Mouse (Mus musculus) colon, adult 2 months (tissue): Measurements from ENCODE around the gene Zfp444. TPM values are rescaled to one million over a fixed set of nuclear protein-coding genes. Genes with fewer than 3 reads are reported as not detected.

Experiments
- polyA plus RNA-seq: library from polyadenylated mRNA; depleted of rRNA; stranded (reverse); fragments of >200 nt; gene quantifications from 2 replicates; pipeline ENCODE4 v1.2.3, GENCODE M21; 2012; rRNA removed

Zfp444 gene
- 44.4 and 57.7 TPM in 2 replicates for polyA plus RNA-seq

DNA sequence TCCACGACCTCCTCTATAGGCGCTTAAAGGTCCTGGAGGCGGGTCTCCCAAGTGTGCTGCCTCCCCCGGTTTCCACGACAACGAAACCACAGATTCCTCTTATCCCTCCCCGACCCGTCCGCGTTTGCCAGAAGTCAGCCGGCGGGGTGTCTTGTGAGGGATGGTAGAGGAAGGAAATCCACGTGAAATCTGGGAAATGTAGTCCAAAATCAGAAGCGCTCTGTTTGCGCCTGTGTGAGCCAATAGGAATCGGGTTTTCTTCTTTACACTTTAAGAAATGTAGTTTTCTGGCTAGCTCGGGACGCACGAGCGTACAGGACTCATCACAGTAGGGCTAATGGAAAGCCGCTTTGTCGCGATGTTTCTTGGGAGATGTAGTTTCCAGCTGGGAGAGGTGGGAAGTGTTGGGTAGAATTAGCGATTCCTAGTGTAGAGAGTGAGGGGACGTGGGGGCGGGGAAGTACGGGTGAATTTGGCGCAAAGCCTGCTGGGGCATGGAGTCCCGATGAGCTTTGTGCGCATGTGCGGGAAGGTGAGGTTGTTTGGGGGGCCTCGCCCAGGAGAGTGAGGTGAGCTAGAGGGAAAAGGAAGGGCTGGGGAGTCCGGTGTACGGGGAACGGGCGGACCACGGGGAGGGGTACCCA, at the start of gene Zfp444:
TSS of gene Zfp444 (plus strand) at position 221 of the 644 bp plus-strand sequence.

GRCm38 (mm10) chr7:6155901-6156411, 16.1 kb upstream of the Zfp444 start, which contains the start of gene Zfp787:
Gene Zfp787, minus strand, starts transcription at chr7:6155997.

DNA sequence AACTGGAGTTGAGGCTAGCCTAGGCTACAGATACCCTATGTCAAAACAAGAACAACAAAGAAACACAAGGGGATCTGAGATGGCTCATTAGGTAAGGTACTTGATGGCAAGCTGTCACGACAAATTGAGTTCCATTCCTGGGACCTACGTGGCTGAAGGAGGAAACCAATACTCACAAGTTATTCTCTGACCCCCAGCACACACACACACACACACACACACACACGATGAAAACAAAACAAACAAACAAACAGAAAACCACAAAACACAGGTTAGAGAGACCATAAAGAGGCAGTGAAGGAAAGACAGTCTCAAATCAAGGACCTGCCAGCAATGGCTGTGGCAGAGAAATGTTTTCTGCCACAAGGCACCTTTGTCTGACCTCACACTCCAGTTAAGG, 24.8 kb downstream of the Zfp444 start, which contains the start of gene Galp:
TSS of gene Galp (plus strand) at position 301 of the 400 bp plus-strand sequence.

DNA sequence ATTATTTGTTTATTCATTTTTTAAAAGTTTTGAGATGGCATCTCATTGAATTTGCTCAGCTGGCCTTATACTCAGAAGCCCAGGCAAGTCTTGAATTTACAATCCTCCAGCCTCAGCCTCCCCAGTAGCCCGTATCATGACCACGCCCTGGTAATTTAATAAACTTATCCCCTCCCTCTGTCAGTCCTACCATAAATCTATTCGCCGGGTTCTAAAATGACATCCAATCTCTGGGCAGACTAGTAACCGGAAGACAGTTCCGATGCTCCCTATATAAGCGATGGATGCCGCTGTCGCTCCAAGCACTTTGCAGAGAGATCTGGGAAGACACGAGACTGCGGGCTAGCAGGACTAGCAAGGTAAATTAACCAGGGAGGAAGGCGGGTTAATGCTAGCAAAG, 50.0 kb downstream of the Zfp444 start, which contains the start of gene Zscan5b:
TSS of gene Zscan5b (plus strand) at position 301 of the 400 bp plus-strand sequence.

Other genes with a start within 250 kb of the Zfp444 start
- gene Vmn1r65, start 161.2 kb upstream of the Zfp444 start, polyA plus RNA-seq, result not detected in 2 replicates
- not detected in 2 replicates for gene Nlrp4c, start 127.1 kb upstream of the Zfp444 start, polyA plus RNA-seq
- 78.0 and 78.7 TPM in 2 replicates for gene Zfp787, start 16.2 kb upstream of the Zfp444 start, polyA plus RNA-seq
- not detected in 2 replicates for gene Galp, start 24.9 kb downstream of the Zfp444 start, polyA plus RNA-seq
- gene Zscan5b, start 50.1 kb downstream of the Zfp444 start, polyA plus RNA-seq, result not detected in 2 replicates
- not detected in 2 replicates for gene Epp13, start 80.5 kb downstream of the Zfp444 start, polyA plus RNA-seq
- gene Zfp667, start 114.4 kb downstream of the Zfp444 start, polyA plus RNA-seq, result 0.24 and 0.28 TPM in 2 replicates
- gene Zfp583, start 159.1 kb downstream of the Zfp444 start, polyA plus RNA-seq, result 0.03 and 0.54 TPM in 2 replicates
- gene Gm3854, start 171.5 kb downstream of the Zfp444 start, polyA plus RNA-seq, result 0.03 TPM in 1 of 2 replicates, not detected in the other
- 0.07 and 0.22 TPM in 2 replicates for gene Zfp78, start 191.1 kb downstream of the Zfp444 start, polyA plus RNA-seq
- 0.64 and 0.69 TPM in 2 replicates for gene Zfp28, start 211.1 kb downstream of the Zfp444 start, polyA plus RNA-seq
- gene Smim17, start 226.5 kb downstream of the Zfp444 start, polyA plus RNA-seq, result not detected in 2 replicates
- not detected in 2 replicates for gene Gm20715, start 238.1 kb downstream of the Zfp444 start, polyA plus RNA-seq